Mouse (Mus musculus) heart, adult 9 months (tissue): Measurements from ENCODE around the gene Wdr82.
A peak's percentile ranks its signal among the peaks of the same experiment; 100 is the strongest.
"Not testable (repeated sequence)": the region's sequence is repeated elsewhere in the genome, so short reads cannot be mapped to it uniquely, and the experiment has no call there.

Experiments
- DNase-seq, 2 experiments: peaks; one replicate each; pipeline ENCODE4 v3.0.0; 2022; ENCODE audit warnings: low spot score in 2 of 2

The Wdr82 gene

GRCm38 (mm10) chr9:106160426-106160825 is 10.3 kb upstream of the Wdr82 start:
- DNase-seq = no peak

GRCm38 (mm10) chr9:106166709-106167108 is 4.0 kb upstream of the Wdr82 start:
- no peak for DNase-seq

- DNase-seq = no peak
Measured at GRCm38 (mm10) chr9:106167241-106167640, 3.5 kb upstream of the Wdr82 start.

- DNase-seq = no peak
Measured at GRCm38 (mm10) chr9:106167703-106168102, 3.0 kb upstream of the Wdr82 start.

- not testable (repeated sequence) for DNase-seq
Measured at GRCm38 (mm10) chr9:106169006-106169405, 1.7 kb upstream of the Wdr82 start.

GRCm38 (mm10) chr9:106169917-106170316 is 811 bp upstream of the Wdr82 start:
- no peak for DNase-seq

- DNase-seq = peak; percentile 56 to 64
Measured at GRCm38 (mm10) chr9:106171346-106172158, 824 bp downstream of the Wdr82 start.

GRCm38 (mm10) chr9:106172527-106172926 is 1.8 kb downstream of the Wdr82 start:
- DNase-seq = no peak

GRCm38 (mm10) chr9:106173363-106173762 is 2.6 kb downstream of the Wdr82 start:
- no peak for DNase-seq

- no peak for DNase-seq
Measured at GRCm38 (mm10) chr9:106175552-106176200, 4.9 kb downstream of the Wdr82 start.

GRCm38 (mm10) chr9:106176769-106177168 is 6.0 kb downstream of the Wdr82 start:
- DNase-seq = no peak

- DNase-seq = no peak
Measured at GRCm38 (mm10) chr9:106177799-106178198, 7.1 kb downstream of the Wdr82 start.

- no peak for DNase-seq
Measured at GRCm38 (mm10) chr9:106179454-106179853, 8.7 kb downstream of the Wdr82 start.

- no peak for DNase-seq
Measured at GRCm38 (mm10) chr9:106179964-106180363, 9.2 kb downstream of the Wdr82 start.

GRCm38 (mm10) chr9:106182146-106182545 is 11.4 kb downstream of the Wdr82 start:
- DNase-seq = no peak

- no peak for DNase-seq
Measured at GRCm38 (mm10) chr9:106183996-106184395, 13.3 kb downstream of the Wdr82 start.

GRCm38 (mm10) chr9:106191355-106191754 is 20.6 kb downstream of the Wdr82 start:
- DNase-seq = no peak

GRCm38 (mm10) chr9:106192024-106192423 is 21.3 kb downstream of the Wdr82 start:
- no peak for DNase-seq

- no peak for DNase-seq
Measured at GRCm38 (mm10) chr9:106192998-106193397, 22.3 kb downstream of the Wdr82 start.

- no peak for DNase-seq
Measured at GRCm38 (mm10) chr9:106193930-106194807, 23.4 kb downstream of the Wdr82 start.

GRCm38 (mm10) chr9:106195693-106196092 is 25.0 kb downstream of the Wdr82 start:
- DNase-seq = no peak

GRCm38 (mm10) chr9:106197081-106197713 is 26.5 kb downstream of the Wdr82 start:
- no peak for DNase-seq
